Mouse (Mus musculus) lung, postnatal 0 days (tissue): Measurements from ENCODE around the gene C730034F03Rik.

Experiments
- CTCF ChIP-seq: IDR thresholded peaks from 2 replicates; pipeline ENCODE4 v1.5.1; 2016; ENCODE audit warnings: antibody characterized with exemption, mild to moderate bottlenecking
- EP300 ChIP-seq: IDR thresholded peaks from 2 replicates; pipeline ENCODE4 v1.6.1; 2016; ENCODE audit warnings: antibody characterized with exemption, mild to moderate bottlenecking, control low read depth

DNA sequence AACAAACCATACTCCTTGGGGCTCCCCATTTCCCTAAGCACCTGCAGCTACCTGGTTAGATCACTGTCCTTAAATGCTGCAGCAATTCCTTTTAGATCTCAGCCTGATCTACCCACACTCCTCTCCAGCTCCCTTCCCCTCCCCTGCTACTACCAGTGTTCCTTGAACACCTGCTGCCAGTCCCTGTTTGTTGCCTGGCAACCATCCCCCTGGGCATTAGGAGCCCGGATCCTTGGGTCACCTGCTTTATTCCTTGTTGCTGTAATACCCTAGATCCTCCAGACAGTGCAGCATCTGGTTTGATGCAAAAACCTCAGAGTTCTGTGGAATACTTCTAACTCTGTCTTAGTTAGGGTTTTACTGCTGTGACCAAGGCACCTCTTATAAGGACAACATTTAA is 35.7 kb downstream of the C730034F03Rik start:
- TF ChIP-seq EP300 (no peak), CTCF (no peak)
